Mouse (Mus musculus): ENCODE data around the gene Spo11.

The Spo11 gene

DNA sequence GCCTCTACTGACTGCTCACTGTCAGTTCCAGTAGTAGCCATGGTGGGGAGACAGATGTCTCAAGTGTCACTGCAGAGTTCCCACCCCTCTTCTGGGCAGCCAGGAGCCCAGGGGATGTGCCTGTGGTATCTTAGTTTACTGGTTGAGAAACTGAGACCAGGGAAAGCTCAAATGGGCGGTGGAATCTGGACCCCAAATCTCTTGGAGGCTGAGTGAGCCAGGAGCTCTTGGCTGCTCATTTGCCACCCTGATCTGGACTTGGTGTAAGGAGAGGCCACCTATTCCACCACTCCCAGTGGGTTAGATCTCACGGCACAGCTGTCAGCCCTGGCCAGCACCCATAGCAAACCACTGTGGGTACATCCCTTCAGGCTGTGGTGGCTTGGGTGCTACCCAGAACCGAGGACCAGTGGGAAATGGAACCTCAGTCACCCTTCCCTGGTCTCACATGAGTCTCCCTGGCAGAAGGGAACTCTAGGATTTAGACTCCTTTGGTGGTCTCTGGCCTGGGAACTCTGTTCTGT lies 51.1 kb downstream of the Spo11 start:
- in situ Hi-C loops (cut with MboI, MseI) = loop anchor here (10.0 kb wide), 1 partner anchor 1316 kb away; the partner anchor contains the start of gene Gm20721

- in situ Hi-C loops (cut with MboI, MseI) = no loop called here
These were observed 53.3 kb downstream of the Spo11 start for GRCm38 (mm10) chr2:173030591-173031338.

DNA sequence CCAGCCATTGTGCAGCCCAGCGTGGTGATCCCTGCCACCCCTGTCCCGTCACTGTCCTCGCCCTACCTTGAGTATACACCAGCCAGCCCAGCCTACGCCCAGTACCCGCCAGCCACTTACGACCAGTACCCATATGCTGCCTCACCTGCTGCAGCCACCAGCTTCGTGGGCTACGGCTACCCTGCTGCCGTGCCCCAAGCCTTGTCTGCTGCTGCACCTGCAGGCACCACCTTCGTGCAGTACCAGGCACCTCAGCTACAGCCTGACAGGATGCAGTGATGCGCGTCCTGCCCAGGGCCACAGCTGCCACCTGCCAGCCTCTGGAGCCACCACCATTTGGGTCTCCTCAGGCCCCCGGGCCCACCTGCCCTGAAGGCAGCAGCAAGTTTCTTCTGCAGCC lies 56.0 kb downstream of the Spo11 start:
- in situ Hi-C loops (cut with MboI, MseI) = no loop called here

GRCm38 (mm10) chr2:173034998-173035397 lies 57.5 kb downstream of the Spo11 start:
- in situ Hi-C loops (cut with MboI, MseI) = no loop called here

GRCm38 (mm10) chr2:173035653-173036052 lies 58.2 kb downstream of the Spo11 start:
- in situ Hi-C loops (cut with MboI, MseI) = no loop called here

GRCm38 (mm10) chr2:173036055-173036454 lies 58.6 kb downstream of the Spo11 start:
- in situ Hi-C loops (cut with MboI, MseI) = no loop called here

DNA sequence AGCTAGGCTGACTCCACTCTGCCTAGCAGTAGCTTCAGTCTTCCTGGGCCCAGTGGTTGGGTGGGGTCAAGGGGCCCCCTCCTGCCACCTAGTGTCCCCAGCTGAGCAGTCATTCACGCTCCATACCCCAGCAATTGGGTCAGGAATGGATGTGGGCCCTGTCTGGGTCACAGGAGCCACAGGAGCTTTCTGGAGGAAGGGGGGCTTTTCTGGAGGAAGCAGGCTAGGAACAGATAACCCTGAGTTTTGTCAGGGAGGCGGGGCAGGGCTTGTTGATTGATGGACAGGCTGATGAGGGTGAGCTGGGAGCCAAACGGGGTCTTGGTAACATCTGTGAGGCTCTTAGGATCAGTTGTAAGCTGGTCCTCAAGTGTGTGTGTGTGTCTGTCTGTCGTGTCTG lies 59.1 kb downstream of the Spo11 start:
- in situ Hi-C loops (cut with MboI, MseI) = no loop called here

DNA sequence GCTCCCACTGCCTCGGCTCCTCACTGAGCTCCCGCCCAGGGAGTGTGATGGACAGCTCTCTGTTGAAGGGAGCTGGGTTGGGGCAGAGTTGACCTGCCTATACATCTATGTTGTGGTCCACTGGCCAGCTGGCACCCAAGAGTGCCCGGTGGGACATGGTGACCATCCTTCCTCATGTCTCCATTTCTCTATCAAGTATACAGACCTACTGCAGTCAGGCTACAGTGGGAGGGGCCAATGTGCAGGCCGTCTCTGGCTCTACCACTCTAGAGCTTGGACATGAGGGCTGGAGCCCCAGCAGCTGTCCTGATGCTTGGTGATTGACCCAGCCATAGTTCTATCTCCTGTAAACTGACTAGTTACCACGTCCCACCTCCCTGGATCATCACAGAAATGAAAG lies 59.8 kb downstream of the Spo11 start:
- in situ Hi-C loops (cut with MboI, MseI) = no loop called here

- in situ Hi-C loops (cut with MboI, MseI) = no loop called here
These were observed 60.5 kb downstream of the Spo11 start for GRCm38 (mm10) chr2:173037827-173038607.

- in situ Hi-C loops (cut with MboI, MseI) = no loop called here
These were observed 61.5 kb downstream of the Spo11 start for GRCm38 (mm10) chr2:173039041-173039440.

DNA sequence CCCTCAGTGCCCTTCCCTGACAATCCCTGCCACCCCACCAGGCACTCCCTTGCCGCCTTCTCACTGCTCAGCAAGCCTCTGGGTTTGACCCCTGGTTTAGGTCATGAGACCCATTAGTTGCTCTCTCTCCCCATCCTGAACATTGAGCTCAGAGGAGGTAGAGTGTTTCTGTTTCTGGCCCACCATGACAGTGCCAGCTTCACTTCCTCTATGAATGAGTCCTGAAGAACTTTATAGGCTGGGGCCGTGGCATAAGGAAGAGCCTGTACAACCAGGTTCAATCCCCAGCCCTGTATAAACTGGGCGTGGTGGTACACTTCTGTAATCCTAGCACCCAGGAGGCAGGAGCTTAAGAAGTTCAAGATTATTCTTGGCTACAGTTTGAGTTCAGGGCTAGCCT lies 63.3 kb downstream of the Spo11 start:
- in situ Hi-C loops (cut with MboI, MseI) = no loop called here

- in situ Hi-C loops (cut with MboI, MseI) = no loop called here
These were observed 63.7 kb downstream of the Spo11 start for GRCm38 (mm10) chr2:173041242-173041641.

- in situ Hi-C loops (cut with MboI, MseI) = no loop called here
These were observed 64.4 kb downstream of the Spo11 start for GRCm38 (mm10) chr2:173041893-173042292.

DNA sequence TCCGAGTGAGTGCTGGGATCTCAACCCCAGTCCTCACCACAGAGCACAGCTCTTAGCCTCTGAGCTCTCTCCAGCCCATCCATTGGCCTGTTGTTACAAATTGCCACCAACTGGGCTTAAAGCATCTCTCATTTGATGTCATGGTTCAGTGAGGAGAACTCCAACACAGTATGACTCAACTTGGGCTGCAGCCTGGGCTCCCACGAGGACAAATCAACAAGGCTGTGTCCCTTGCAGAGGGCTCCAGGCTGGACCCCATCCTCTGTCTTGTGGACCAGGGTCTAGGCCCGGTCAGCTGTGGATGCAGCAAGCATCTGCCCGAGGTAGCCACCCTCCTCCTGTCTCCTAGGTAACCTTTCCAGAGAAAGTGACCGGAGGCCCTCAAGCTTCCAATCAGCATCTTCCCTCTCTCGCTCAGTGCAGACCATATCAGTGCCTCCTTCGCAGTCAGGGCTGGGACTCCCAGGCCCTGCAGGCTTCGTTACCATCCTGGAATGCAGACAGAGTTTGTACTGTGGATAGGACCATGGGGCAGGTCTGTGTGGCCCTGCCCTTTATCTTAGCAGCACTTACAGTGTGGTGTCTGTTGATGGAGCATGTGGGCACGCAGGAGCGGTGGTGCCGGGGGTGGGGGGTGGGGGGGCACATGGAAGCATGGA lies 65.1 kb downstream of the Spo11 start:
- in situ Hi-C loops (cut with MboI, MseI) = no loop called here

Data from T-helper 1 cell (primary cell).